Mouse (Mus musculus): ENCODE measurements at regions not wholly inside any gene's neighbourhood (a gene's known extent, or its start where the extent isn't known, plus 50 kb on each side); places are given as distances from the start of the nearest gene placed in this dataset.

DNA sequence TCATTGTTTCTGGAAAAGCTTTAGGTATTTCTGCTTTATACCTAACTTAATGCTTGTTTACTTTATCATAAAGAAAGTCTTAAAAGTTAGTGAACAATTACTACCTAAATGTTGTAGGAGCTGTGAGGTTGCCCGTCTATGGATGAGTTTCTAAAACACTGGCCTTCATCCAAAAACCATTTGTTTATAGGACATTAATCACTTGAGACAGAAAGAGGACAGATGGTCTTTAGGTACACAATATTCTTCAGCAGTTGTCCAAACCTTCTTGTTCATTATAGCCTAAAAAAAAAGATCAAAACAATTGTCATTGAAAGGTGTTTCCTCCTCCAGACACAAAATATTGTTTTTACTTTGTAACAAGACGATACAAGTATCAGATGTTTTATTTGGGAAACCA is 891.3 kb upstream of the Ddx18 start:
- TF ChIP-seq POLR2A (IDR thresholded peaks at IDR 0.05; ENCODE audit: insufficient read length, low read depth) (no peak), MAX (IDR thresholded peaks at IDR 0.05; ENCODE audit: low read depth) (no peak), CEBPB (IDR thresholded peaks at IDR 0.05; ENCODE audit: insufficient read depth, poor library complexity, severe bottlenecking) (no peak), TCF12 (IDR thresholded peaks at IDR 0.05; ENCODE audit: insufficient read depth, poor library complexity, severe bottlenecking) (no peak), E2F4 (IDR thresholded peaks at IDR 0.05; ENCODE audit: insufficient read depth) (no peak), USF1 (IDR thresholded peaks at IDR 0.05; ENCODE audit: low read depth) (no peak)

All from myocyte (in vitro differentiated cells).